Mouse (Mus musculus) intestine, embryonic 14.5 days (tissue): Measurements from ENCODE around the gene Hps5. TPM values are rescaled to one million over a fixed set of nuclear protein-coding genes. Genes with fewer than 3 reads are reported as not detected.
A peak's percentile ranks its signal among the peaks of the same experiment; 100 is the strongest.

Experiments
- ATAC-seq: fragments of 200-750 bp; cut with Nextera tagmentation; replicated peaks from 2 replicates; pipeline ENCODE4 v1.8.0; 2017; ENCODE audit warnings: low read depth, moderate number of reproducible peaks, moderate TSS enrichment, moderate library complexity; ENCODE audit not compliant: low FRiP score, low TSS enrichment
- DNase-seq: peaks from one replicate; pipeline ENCODE4 v3.0.0-alpha.2; 2018; ENCODE audit warnings: low spot score
- H3K27ac ChIP-seq: fragments of 300-500 bp; sonication (generic); 2 replicates; pipeline ENCODE4 v1.5.1; 2014; ENCODE audit warnings: low read depth, mild to moderate bottlenecking, control low read depth
- H3K27me3 ChIP-seq: fragments of 300-500 bp; sonication (generic); replicated peaks from 2 replicates; pipeline ENCODE4 v1.6.1; 2014; ENCODE audit warnings: low read length, control low read depth; ENCODE audit not compliant: control insufficient read depth, insufficient read depth
- H3K36me3 ChIP-seq: fragments of 300-500 bp; sonication (generic); 2 replicates; pipeline ENCODE4 v1.6.1; 2014; ENCODE audit warnings: low read length, control low read depth; ENCODE audit not compliant: control insufficient read depth, insufficient read depth
- H3K4me1 ChIP-seq: fragments of 300-500 bp; sonication (generic); replicated peaks from 2 replicates; pipeline ENCODE4 v1.6.1; 2014; ENCODE audit warnings: low read length, control low read depth, mixed read lengths; ENCODE audit not compliant: control insufficient read depth, insufficient read depth
- H3K4me2 ChIP-seq: fragments of 300-500 bp; sonication (generic); 2 replicates; pipeline ENCODE4 v1.6.1; 2014; ENCODE audit warnings: low read length
- H3K4me3 ChIP-seq: fragments of 300-500 bp; sonication (generic); 2 replicates; pipeline ENCODE4 v1.5.1; 2014; ENCODE audit warnings: low read depth, low read length, control low read depth, mixed read lengths
- H3K9ac ChIP-seq: fragments of 300-500 bp; sonication (generic); 2 replicates; pipeline ENCODE4 v1.6.1; 2014; ENCODE audit warnings: mild to moderate bottlenecking, low read length
- H3K9me3 ChIP-seq: fragments of 300-500 bp; sonication (generic); 2 replicates; pipeline ENCODE4 v1.6.1; 2016; ENCODE audit warnings: low read length, control low read depth; ENCODE audit not compliant: control insufficient read depth
- WGBS: fragments of 180-500 bp; shearing (Covaris S2); extraction: QIAGEN DNeasy Blood & Tissue Kit; methylation state at CpG from one replicate; pipeline ENCODE4 v1.1.7; 2014; 5-methylcytosine and 5-hydroxymethylcytosine counted together
- polyA plus RNA-seq: library from polyadenylated mRNA; unstranded; fragments of >200 nt; fragmentation: Nextera tagmentation; extraction: Ambion mirVana; gene quantifications from 2 replicates; pipeline ENCODE4 v1.2.1, GENCODE M21; 2014

Hps5 gene
- polyA plus RNA-seq, 1 experiment from 2014 or later: 18.8 TPM

- H3K9ac ChIP-seq: peak overlapping the region; percentile 92
- H3K4me2 ChIP-seq: peak overlapping the region; percentile 94
- H3K9me3 ChIP-seq: no peaks in the 10 kb centered on the region
- 46% methylated on average over 6 of the region's 6 CpGs for WGBS
- ATAC-seq (no peak), DNase-seq (no peak)
- no peak overlapping the region for H3K27ac ChIP-seq
- H3K27me3 ChIP-seq: no peaks in the 10 kb centered on the region
- peaks cover 30% of the 10 kb centered on the region for H3K36me3 ChIP-seq
- H3K4me3 ChIP-seq: peak overlapping the region; percentile 99
- peaks cover 19% of the 10 kb centered on the region for H3K4me1 ChIP-seq
Measured at GRCm38 (mm10) chr7:46796779-46797178, 915 bp upstream of the Hps5 start.

GRCm38 (mm10) chr7:46796206-46796679 lies 379 bp upstream of the Hps5 start:
- Histone ChIP-seq H3K4me3 (peak overlapping the region; percentile 99), H3K27me3 (no peaks in the 10 kb centered on the region), H3K36me3 (peaks cover 25% of the 10 kb centered on the region), H3K27ac (peak overlapping the region; percentile 93), H3K4me1 (peaks cover 19% of the 10 kb centered on the region), H3K9me3 (no peaks in the 10 kb centered on the region), H3K4me2 (peak overlapping the region; percentile 94), H3K9ac (peak overlapping the region; percentile 92)
- no peak; the same call in 1 of the 2 replicates for ATAC-seq
- WGBS: under 1% methylated on average over 23 of the region's 31 CpGs
- no peak for DNase-seq

- no peaks in the 10 kb centered on the region for H3K27me3 ChIP-seq
- ATAC-seq (no peak), DNase-seq (no peak)
- peaks cover 19% of the 10 kb centered on the region for H3K4me1 ChIP-seq
- H3K9me3 ChIP-seq: no peaks in the 10 kb centered on the region
- no peak overlapping the region for H3K27ac ChIP-seq
- H3K4me3 ChIP-seq: no peak overlapping the region
- 82% methylated on average over 4 of the region's 4 CpGs for WGBS
- H3K9ac ChIP-seq: no peak overlapping the region
- H3K4me2 ChIP-seq: no peak overlapping the region
- peaks cover 18% of the 10 kb centered on the region for H3K36me3 ChIP-seq
Measured at GRCm38 (mm10) chr7:46793871-46794270, 2.0 kb downstream of the Hps5 start.

GRCm38 (mm10) chr7:46789177-46789849 lies 6.6 kb downstream of the Hps5 start:
- whole genome bisulfite sequencing: 86% methylated on average over 5 of the region's 5 CpGs

GRCm38 (mm10) chr7:46770706-46771105 lies 25.2 kb downstream of the Hps5 start:
- ATAC-seq: 0 out of 2 replicates have a peak, but pooled peaks have one; percentile 12
- peaks cover 78% of the 10 kb centered on the region for H3K36me3 ChIP-seq
- 58% methylated on average over 4 of the region's 4 CpGs for WGBS

More at GRCm38 (mm10) chr7:46789177-46789849, 6.6 kb downstream of the Hps5 start:
- Histone ChIP-seq H3K27ac (no peak overlapping the region), H3K9me3 (no peaks in the 10 kb centered on the region), H3K27me3 (no peaks in the 10 kb centered on the region), H3K4me1 (peaks cover 3% of the 10 kb centered on the region; the same call in 1 of the 2 replicates), H3K4me2 (no peak overlapping the region), H3K4me3 (no peak overlapping the region), H3K9ac (no peak overlapping the region), H3K36me3 (peaks cover 56% of the 10 kb centered on the region)
- no peak for ATAC-seq
- DNase-seq: no peak

GRCm38 (mm10) chr7:46768451-46768850 lies 27.4 kb downstream of the Hps5 start:
- no peak overlapping the region for H3K9ac ChIP-seq
- H3K4me2 ChIP-seq: no peak overlapping the region
- 90% methylated on average over 7 of the region's 7 CpGs for WGBS
- no peak overlapping the region for H3K4me3 ChIP-seq
- H3K4me1 ChIP-seq: no peaks in the 10 kb centered on the region
- no peak overlapping the region for H3K27ac ChIP-seq
- no peaks in the 10 kb centered on the region for H3K27me3 ChIP-seq
- ATAC-seq: no peak; the same call in 1 of the 2 replicates
- DNase-seq: no peak
- H3K9me3 ChIP-seq: no peaks in the 10 kb centered on the region
- peaks cover 65% of the 10 kb centered on the region for H3K36me3 ChIP-seq

More at GRCm38 (mm10) chr7:46770706-46771105, 25.2 kb downstream of the Hps5 start:
- Histone ChIP-seq H3K9ac (no peak overlapping the region), H3K4me2 (no peak overlapping the region), H3K4me1 (no peaks in the 10 kb centered on the region), H3K27me3 (no peaks in the 10 kb centered on the region), H3K9me3 (no peaks in the 10 kb centered on the region), H3K27ac (no peak overlapping the region), H3K4me3 (no peak overlapping the region)
- DNase-seq: peak; percentile 91

GRCm38 (mm10) chr7:46767371-46767770 lies 28.5 kb downstream of the Hps5 start:
- H3K36me3 ChIP-seq: peaks cover 65% of the 10 kb centered on the region
- ATAC-seq (no peak), DNase-seq (no peak)
- H3K27me3 ChIP-seq: no peaks in the 10 kb centered on the region
- H3K4me1 ChIP-seq: no peaks in the 10 kb centered on the region
- no peak overlapping the region for H3K4me3 ChIP-seq
- no peaks in the 10 kb centered on the region for H3K9me3 ChIP-seq
- H3K9ac ChIP-seq: no peak overlapping the region
- H3K27ac ChIP-seq: no peak overlapping the region
- H3K4me2 ChIP-seq: no peak overlapping the region

- DNase-seq (no peak), ATAC-seq (no peak)
- Histone ChIP-seq H3K36me3 (peaks cover 74% of the 10 kb centered on the region), H3K9ac (no peak overlapping the region), H3K4me1 (no peaks in the 10 kb centered on the region), H3K9me3 (no peaks in the 10 kb centered on the region), H3K4me3 (no peak overlapping the region), H3K27ac (no peak overlapping the region), H3K4me2 (no peak overlapping the region), H3K27me3 (no peaks in the 10 kb centered on the region)
- 94% methylated on average over 8 of the region's 8 CpGs for WGBS
Measured at GRCm38 (mm10) chr7:46764672-46765071, 31.2 kb downstream of the Hps5 start.

- Histone ChIP-seq H3K27me3 (no peaks in the 10 kb centered on the region), H3K27ac (no peak overlapping the region), H3K36me3 (peaks cover 59% of the 10 kb centered on the region), H3K4me3 (no peak overlapping the region), H3K4me2 (no peak overlapping the region), H3K4me1 (no peaks in the 10 kb centered on the region), H3K9ac (no peak overlapping the region), H3K9me3 (no peaks in the 10 kb centered on the region)
- DNase-seq: no peak
- no peak for ATAC-seq
- WGBS: 91% methylated on average over 5 of the region's 5 CpGs
Measured at GRCm38 (mm10) chr7:46762601-46763000, 33.3 kb downstream of the Hps5 start.
